Mouse (Mus musculus) hindbrain, embryonic 14.5 days (tissue): Measurements from ENCODE around the gene Ffar2. TPM values are rescaled to one million over a fixed set of nuclear protein-coding genes. Genes with fewer than 3 reads are reported as not detected.

Source experiments
- ATAC-seq: fragments of 200-750 bp; cut with Nextera tagmentation; 2 replicates; pipeline ENCODE4 v1.8.0; 2017; ENCODE audit warnings: moderate number of reproducible peaks, mild to moderate bottlenecking, moderate TSS enrichment, moderate library complexity; ENCODE audit not compliant: low FRiP score
- DNase-seq: peaks from one replicate; pipeline ENCODE4 v3.0.0-alpha.2; 2015; ENCODE audit warnings: low spot score
- H3K27ac ChIP-seq: fragments of 300-500 bp; sonication (generic); 2 replicates; pipeline ENCODE4 v1.5.1; 2014; ENCODE audit warnings: mild to moderate bottlenecking, moderate library complexity
- H3K27me3 ChIP-seq: fragments of 300-500 bp; sonication (generic); 2 replicates; pipeline ENCODE4 v1.6.1; 2014; ENCODE audit warnings: mild to moderate bottlenecking, low read length, mixed read lengths; ENCODE audit not compliant: control insufficient read depth, insufficient read depth
- H3K36me3 ChIP-seq: fragments of 300-500 bp; sonication (generic); replicated peaks from 2 replicates; pipeline ENCODE4 v1.6.1; 2014; ENCODE audit not compliant: control insufficient read depth, insufficient read depth
- H3K4me1 ChIP-seq: fragments of 300-500 bp; sonication (generic); replicated peaks from 2 replicates; pipeline ENCODE4 v1.6.1; 2014; ENCODE audit warnings: antibody characterized with exemption, low read length, mixed read lengths; ENCODE audit not compliant: control insufficient read depth, insufficient read depth
- H3K4me2 ChIP-seq: fragments of 300-500 bp; sonication (generic); replicated peaks from 2 replicates; pipeline ENCODE4 v1.6.1; 2014; ENCODE audit warnings: mild to moderate bottlenecking, moderate library complexity
- H3K4me3 ChIP-seq: fragments of 300-500 bp; sonication (generic); replicated peaks from 2 replicates; pipeline ENCODE4 v1.5.1; 2014; ENCODE audit warnings: mild to moderate bottlenecking, low read length
- H3K9ac ChIP-seq: fragments of 300-500 bp; sonication (generic); 2 replicates; pipeline ENCODE4 v1.6.1; 2014
- H3K9me3 ChIP-seq: fragments of 300-500 bp; sonication (generic); 2 replicates; pipeline ENCODE4 v1.6.1; 2016; ENCODE audit warnings: low read length; ENCODE audit not compliant: control insufficient read depth
- WGBS: fragments of 180-500 bp; shearing (Covaris S2); extraction: QIAGEN DNeasy Blood & Tissue Kit; methylation state at CpG from one replicate; pipeline ENCODE4 v1.1.7; 2014; 5-methylcytosine and 5-hydroxymethylcytosine counted together
- polyA plus RNA-seq: library from polyadenylated mRNA; unstranded; fragments of >200 nt; fragmentation: Nextera tagmentation; extraction: Ambion mirVana; gene quantifications from 2 replicates; pipeline ENCODE4 v1.2.1, GENCODE M21; 2014

Ffar2 gene
- polyA plus RNA-seq, 1 experiment from 2014 or later, result not detected

DNA sequence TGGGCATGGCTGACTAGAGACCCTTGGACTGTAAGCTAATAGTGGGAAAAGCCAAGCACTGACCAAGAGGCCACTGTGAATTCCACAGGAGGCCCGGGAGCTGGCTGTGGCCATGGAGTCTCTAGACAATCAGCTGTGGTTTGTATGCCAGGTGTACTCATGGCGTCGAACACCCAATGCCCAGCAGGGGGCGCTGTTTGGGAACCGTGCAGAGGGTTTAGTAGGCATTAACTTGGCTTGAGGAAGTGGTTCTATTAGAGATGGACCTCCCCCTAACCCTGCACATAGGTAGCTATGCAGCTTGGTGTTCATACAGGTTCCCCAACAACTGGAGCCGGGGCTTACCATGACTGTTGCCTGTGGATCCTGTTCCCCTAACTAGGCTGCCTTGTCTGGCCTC, 17.7 kb downstream of the Ffar2 start:
- no peak for ATAC-seq
- no peak for DNase-seq
- 47% methylated on average over 6 of the region's 6 CpGs for WGBS

DNA sequence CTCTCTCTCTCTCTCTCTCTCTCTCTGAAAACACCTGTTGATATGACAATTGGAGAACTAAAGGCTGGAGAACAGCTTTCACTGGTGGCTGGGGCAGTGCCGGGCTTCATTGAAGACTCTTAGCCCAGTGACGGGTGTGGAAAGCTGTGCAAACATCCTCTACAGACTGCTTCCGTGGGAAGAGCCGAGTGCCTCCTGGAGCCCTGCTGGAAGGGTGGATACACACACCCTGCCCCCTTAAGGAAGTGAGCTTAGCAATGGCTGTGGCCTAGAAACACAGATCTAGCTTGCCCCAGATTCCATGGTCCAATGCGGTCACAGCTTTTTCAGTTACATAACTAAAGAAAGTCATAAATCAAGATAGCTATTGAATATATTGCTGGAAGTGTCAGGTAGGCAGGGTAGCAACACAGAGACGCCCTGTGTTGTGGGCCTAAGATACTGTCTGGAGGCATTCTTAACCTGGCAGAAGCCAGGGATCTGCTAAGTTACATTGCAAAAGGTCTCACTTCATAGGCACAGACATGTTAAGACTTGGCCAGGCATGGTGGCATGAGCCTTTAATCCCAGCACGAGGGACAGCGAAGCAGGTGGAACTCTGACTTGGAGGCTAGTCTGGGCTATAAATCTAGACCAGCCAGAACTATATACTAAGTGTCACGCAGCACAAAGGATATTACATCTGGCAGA, 19.4 kb downstream of the Ffar2 start:
- H3K27me3 ChIP-seq, result no peaks in the 10 kb centered on the region
- H3K9ac ChIP-seq, result no peak overlapping the region
- 88% methylated on average over 9 of the region's 9 CpGs for WGBS
- no peak overlapping the region for H3K27ac ChIP-seq
- H3K4me1 ChIP-seq, result no peaks in the 10 kb centered on the region
- DNase-seq, result no peak
- no peak for ATAC-seq
- peaks cover 12% of the 10 kb centered on the region for H3K9me3 ChIP-seq
- no peaks in the 10 kb centered on the region for H3K36me3 ChIP-seq
- H3K4me3 ChIP-seq, result no peak overlapping the region
- no peak overlapping the region for H3K4me2 ChIP-seq

More for the DNA sequence above, 17.7 kb downstream of the Ffar2 start:
- Histone ChIP-seq H3K36me3 (no peaks in the 10 kb centered on the region), H3K4me3 (no peak overlapping the region), H3K27ac (no peak overlapping the region), H3K9ac (no peak overlapping the region), H3K4me2 (no peak overlapping the region), H3K4me1 (no peaks in the 10 kb centered on the region), H3K9me3 (no peaks in the 10 kb centered on the region; the same call in 1 of the 2 replicates), H3K27me3 (no peaks in the 10 kb centered on the region)

DNA sequence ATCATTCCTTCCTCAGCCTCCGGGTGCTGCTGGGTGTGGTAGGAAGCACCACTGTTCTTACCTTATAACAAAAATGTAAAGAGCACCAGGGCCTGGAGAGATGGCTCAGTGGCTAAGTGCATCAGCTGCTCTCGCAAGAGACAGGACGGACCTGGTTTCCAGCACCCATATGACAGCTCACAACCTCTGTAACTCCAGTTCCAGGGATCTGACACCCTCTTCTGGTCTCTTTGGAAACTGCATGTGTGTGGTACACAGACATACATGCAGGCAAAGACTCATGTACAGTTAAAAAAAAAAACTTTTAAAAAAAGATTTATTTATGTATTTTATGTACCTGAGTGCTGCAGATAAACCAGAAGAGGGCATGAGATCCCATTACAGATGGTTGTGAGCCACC, 20.3 kb downstream of the Ffar2 start:
- Histone ChIP-seq H3K4me3 (no peak overlapping the region), H3K27ac (no peak overlapping the region), H3K9me3 (peaks cover 12% of the 10 kb centered on the region), H3K4me1 (no peaks in the 10 kb centered on the region), H3K27me3 (no peaks in the 10 kb centered on the region), H3K4me2 (no peak overlapping the region), H3K9ac (no peak overlapping the region), H3K36me3 (no peaks in the 10 kb centered on the region)
- 95% methylated on average over 3 of the region's 3 CpGs for WGBS
- no peak for DNase-seq
- no peak for ATAC-seq

DNA sequence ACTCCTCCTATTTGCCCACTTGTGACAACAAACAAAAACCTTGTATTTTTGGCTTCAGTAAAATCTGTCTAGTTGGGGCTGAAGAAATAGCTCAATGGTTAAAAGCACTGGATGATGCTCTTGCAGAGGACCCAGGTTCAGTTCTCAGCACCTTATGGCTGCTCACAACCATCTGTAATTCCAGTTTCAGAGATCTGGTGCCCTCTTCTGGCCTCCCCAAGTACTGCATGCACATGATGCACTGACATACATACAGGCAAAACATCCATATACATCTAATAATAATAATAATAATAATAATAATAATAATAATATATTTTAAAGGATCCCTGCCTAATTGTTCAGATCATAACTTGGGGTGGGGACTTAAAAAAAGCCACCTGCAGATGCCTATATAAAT, 22.9 kb downstream of the Ffar2 start:
- H3K9ac ChIP-seq, result no peak overlapping the region
- no peak for ATAC-seq
- H3K27me3 ChIP-seq, result no peaks in the 10 kb centered on the region
- DNase-seq, result no peak
- no peaks in the 10 kb centered on the region for H3K36me3 ChIP-seq
- no peak overlapping the region for H3K4me2 ChIP-seq
- H3K4me3 ChIP-seq, result no peak overlapping the region
- no peak overlapping the region for H3K27ac ChIP-seq
- peaks cover 12% of the 10 kb centered on the region for H3K9me3 ChIP-seq
- H3K4me1 ChIP-seq, result no peaks in the 10 kb centered on the region

DNA sequence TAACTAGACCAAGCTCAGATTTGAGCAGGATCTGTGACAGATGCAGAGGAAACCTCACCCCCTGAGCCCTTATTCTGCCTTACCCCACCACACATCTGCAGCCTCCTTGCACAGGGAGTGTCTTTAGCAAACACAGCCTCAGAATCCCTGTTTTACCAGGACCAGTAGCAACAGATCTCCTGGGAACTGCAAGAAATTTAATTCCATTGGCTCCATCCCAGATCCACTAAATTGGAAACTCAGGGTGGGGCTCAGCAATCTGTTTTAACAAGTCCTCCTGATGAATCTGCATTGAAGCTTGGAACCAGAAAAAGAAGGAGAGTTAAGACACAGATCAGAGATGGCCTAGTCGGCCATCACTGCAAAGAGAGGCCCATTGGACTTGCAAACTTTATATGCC, 26.8 kb downstream of the Ffar2 start:
- Histone ChIP-seq H3K4me2 (no peak overlapping the region), H3K9me3 (peaks cover 12% of the 10 kb centered on the region; the same call in 1 of the 2 replicates), H3K36me3 (no peaks in the 10 kb centered on the region), H3K27me3 (no peaks in the 10 kb centered on the region), H3K4me1 (no peaks in the 10 kb centered on the region), H3K9ac (no peak overlapping the region), H3K27ac (no peak overlapping the region), H3K4me3 (no peak overlapping the region)
- WGBS, result 80% methylated on average over 1 of the region's 1 CpGs
- DNase-seq, result no peak
- no peak for ATAC-seq

DNA sequence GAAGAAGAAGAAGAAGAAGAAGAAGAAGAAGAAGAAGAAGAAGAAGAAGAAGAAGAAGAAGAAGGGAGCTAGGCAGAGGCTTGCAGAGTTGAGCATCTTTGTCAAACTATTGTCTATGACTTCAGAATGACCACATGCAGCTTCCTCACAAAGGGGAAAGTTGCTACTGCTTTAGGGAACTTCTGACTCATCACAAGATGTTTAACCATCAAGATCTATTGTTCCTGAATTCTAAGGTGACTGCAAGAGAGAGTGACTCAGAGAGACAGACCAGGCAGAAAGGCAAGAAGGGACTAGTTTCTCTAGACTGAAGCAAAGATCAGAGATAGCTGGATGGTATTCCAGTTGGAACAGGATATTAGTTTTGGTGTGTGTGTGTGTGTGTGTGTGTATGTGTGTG, 28.7 kb downstream of the Ffar2 start:
- H3K9me3 ChIP-seq, result peaks cover 5% of the 10 kb centered on the region; the same call in 1 of the 2 replicates
- H3K4me1 ChIP-seq, result no peaks in the 10 kb centered on the region
- DNase-seq (no peak), ATAC-seq (no peak)
- H3K4me3 ChIP-seq, result no peak overlapping the region
- H3K27me3 ChIP-seq, result no peaks in the 10 kb centered on the region
- no peak overlapping the region for H3K9ac ChIP-seq
- no peaks in the 10 kb centered on the region for H3K36me3 ChIP-seq
- no peak overlapping the region for H3K4me2 ChIP-seq
- no peak overlapping the region for H3K27ac ChIP-seq

DNA sequence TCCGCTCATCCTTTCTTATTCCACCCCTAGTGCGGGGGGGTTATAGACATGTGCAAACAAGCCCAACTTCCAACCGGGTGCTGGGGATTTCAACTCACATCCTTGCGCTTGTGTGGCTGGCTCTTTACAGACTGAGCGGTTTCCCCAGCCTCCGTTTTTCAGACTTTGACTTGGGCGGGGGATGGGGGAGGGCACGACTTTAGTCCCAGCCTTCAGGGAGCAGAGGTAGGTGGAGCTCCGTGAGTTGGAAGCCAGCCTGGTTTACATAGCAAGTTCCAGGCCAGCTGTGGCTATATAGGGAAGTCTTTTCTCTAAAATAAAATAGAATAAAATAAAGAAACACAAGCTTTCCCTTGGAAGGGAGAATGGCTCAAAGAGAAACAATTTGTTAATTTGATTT, 31.7 kb downstream of the Ffar2 start:
- Histone ChIP-seq H3K36me3 (no peaks in the 10 kb centered on the region), H3K27ac (no peak overlapping the region), H3K4me2 (no peak overlapping the region), H3K4me3 (no peak overlapping the region), H3K9ac (no peak overlapping the region), H3K9me3 (no peaks in the 10 kb centered on the region), H3K27me3 (no peaks in the 10 kb centered on the region), H3K4me1 (no peaks in the 10 kb centered on the region)
- ATAC-seq (no peak), DNase-seq (no peak)
- 25% methylated on average over 9 of the region's 9 CpGs for WGBS

DNA sequence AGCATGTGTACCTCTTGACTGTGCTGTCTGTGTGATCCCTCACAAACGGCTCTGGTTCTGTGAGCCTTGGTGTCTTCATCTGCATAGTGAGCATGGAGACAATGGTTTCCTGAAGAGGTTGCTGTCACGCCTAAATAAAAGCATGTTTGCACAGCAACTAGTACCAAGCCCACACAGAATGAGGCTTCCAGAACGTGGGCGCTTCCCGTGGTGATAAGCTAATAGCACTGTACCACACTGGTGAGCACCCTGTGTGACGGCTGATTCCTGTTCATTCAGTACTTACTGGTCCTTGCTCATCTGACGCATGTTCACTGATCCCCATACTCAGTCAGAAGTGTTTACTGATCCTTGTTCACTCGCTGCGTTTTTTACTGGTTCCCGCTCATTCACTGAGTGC, 33.4 kb downstream of the Ffar2 start:
- DNase-seq, result no peak
- H3K4me1 ChIP-seq, result 0 out of 2 replicates have a peak, but pooled peaks cover 8% of the 10 kb centered on the region

DNA sequence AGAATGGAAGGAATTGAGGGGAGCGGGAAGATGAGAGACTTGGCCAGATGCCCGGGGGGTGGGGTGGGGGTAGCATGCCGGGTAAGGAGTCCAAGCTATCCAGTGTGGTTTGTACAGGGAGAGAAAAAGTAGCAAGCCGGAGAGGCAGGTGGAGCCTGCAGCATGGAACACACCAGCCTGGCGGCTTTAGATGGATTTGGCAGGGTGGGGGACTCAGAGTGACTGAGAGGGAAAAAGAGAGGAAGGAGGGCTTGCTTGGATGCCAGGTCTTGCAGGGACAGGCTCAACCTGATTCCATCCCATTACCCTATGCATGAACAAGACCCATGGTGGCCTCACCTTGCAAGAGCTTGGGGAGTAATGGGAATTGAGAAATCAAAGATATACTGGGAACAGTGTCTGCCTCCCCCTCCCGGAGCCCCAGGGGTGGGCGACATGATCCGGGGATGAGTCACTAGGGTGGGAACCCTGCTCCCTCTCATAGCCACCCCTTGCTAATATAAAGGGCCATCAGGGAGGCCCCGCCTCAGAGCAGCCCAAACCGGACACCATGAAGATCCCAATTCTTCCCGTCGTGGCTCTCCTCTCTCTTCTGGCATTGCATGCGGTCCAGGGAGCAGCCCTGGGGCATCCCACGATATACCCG, 36.1 kb downstream of the Ffar2 start, which contains the start of gene Krtdap:
Gene Krtdap (plus strand): TSS at position 520 of the 646 bp plus-strand sequence.
- no peak within 1 kb of the TSS for H3K9ac ChIP-seq
- DNase-seq, result no peak
- no peak within 1 kb of the TSS for H3K27ac ChIP-seq
- 0 out of 2 replicates have a peak, but pooled peaks cover 8% of the 10 kb centered on the region for H3K4me1 ChIP-seq
- 54% methylated on average over 15 of the region's 15 CpGs for WGBS
- H3K4me3 ChIP-seq, result no peak within 1 kb of the TSS
- H3K27me3 ChIP-seq, result no peaks in the 10 kb centered on the region
- no peaks in the 10 kb centered on the region for H3K36me3 ChIP-seq
- no peaks in the 10 kb centered on the region for H3K9me3 ChIP-seq
- H3K4me2 ChIP-seq, result no peak within 1 kb of the TSS
- ATAC-seq, result no peak

More for the DNA sequence above, 33.4 kb downstream of the Ffar2 start:
- H3K27ac ChIP-seq, result no peak overlapping the region
- no peaks in the 10 kb centered on the region for H3K36me3 ChIP-seq
- H3K9me3 ChIP-seq, result no peaks in the 10 kb centered on the region
- ATAC-seq, result no peak
- no peak overlapping the region for H3K4me3 ChIP-seq
- H3K9ac ChIP-seq, result no peak overlapping the region
- WGBS, result 68% methylated on average over 10 of the region's 10 CpGs
- no peaks in the 10 kb centered on the region for H3K27me3 ChIP-seq
- no peak overlapping the region for H3K4me2 ChIP-seq
